Mouse (Mus musculus): Measurements from ENCODE around the gene Clic1.
A peak's percentile ranks its signal among the peaks of the same experiment; 100 is the strongest.

Clic1 gene

GRCm38 (mm10) chr17:35064951-35065947 lies 15.5 kb downstream of the Clic1 start, which contains the start of gene Ly6g6c:
Gene Ly6g6c, plus strand, starts transcription at chr17:35065388.
- peak; percentile 45 for DNase-seq (ENCODE audit: low read depth, low spot score)

DNA sequence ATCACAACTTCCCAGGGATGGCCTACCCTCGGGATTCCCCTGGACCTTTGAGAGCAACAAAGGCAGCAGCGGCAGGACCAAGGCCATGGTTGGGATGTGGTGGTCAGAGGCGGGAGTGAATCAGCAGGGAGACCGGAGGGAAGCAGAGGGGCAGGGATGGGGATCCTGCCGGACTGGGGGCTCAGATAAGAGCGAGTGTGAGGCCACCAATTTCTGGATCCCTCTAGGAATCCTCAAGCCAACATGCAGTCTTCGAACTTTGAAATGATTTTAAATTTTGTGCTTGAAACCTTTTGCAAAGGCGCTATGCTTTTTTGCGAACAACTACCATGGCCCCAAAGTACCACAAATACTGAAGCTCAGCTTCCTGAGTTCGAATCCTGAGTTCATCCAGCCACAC lies 16.3 kb downstream of the Clic1 start, which contains the start of gene Mpig6b:
Gene Mpig6b (minus strand): TSS at position 101 of the 400 bp plus-strand sequence.
- no peak for DNase-seq (ENCODE audit: low read depth, low spot score)

DNA sequence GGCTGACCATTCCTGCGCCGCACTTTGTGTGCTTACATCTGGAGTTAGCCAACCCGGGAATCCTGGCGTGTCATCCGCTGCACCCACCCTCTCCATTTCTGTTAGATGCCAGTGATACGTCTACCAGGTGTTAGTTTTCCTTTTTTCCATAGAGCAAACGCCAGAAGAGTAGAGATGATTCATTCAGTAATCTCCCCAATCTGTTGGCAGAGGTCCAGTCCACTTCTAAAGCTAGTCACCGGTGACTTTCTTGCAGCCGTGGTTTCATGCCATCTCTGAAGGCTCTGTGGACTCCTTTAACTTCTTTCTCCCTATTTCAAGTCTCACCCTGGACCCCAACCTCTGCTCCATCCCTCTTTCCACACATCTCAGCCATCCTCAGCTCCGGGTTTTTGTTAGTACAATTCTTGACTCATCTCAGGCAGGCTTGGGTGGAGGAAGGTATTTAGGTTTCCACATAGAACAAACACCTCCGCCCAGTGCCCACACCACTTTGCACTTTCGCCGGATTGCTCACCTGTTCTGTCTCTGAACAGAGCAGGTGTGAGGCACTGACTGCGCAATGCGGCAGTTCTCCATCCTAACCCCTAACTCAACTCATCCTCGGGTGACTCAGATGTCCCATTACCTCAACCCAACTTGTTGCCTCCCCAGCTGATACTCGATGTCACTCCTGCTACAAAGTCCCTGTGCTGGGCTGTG lies 18.6 kb downstream of the Clic1 start:
- peak; percentile 31 for DNase-seq (ENCODE audit: low read depth, low spot score)

- DNase-seq (ENCODE audit: low read depth, low spot score) = no peak
These were observed 20.9 kb downstream of the Clic1 start for GRCm38 (mm10) chr17:35070556-35071229.

- no peak for DNase-seq (ENCODE audit: low read depth, low spot score)
These were observed 21.7 kb downstream of the Clic1 start for GRCm38 (mm10) chr17:35071454-35071853.

GRCm38 (mm10) chr17:35074097-35074496 lies 24.3 kb downstream of the Clic1 start:
- peak; percentile 31 for DNase-seq (ENCODE audit: low read depth, low spot score)

GRCm38 (mm10) chr17:35076507-35077176 lies 26.9 kb downstream of the Clic1 start, which contains the start of gene Ly6g6e:
Gene Ly6g6e, plus strand, starts transcription at chr17:35076902.
- no peak for DNase-seq (ENCODE audit: low read depth, low spot score)

DNA sequence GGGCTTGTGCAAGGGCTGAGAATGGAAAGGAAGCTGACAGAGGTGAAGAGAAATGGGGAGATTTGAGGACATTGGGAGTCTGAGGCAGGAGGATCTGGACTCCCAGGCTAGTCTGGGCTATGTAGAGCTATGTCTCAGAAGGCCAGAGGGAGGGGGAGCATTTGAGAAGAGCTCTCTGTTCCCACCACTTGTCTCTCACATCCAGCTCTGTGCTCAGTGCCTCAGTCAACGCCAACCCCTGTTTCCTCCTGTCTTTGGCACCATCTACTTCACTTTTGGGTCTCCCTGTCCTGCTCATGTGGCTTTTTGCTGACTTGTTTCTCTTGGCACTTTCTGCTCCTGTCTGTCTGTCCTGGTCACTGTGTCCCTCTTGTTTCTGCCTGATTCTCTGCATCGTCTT lies 27.5 kb downstream of the Clic1 start:
- DNase-seq (ENCODE audit: low read depth, low spot score) = no peak

DNA sequence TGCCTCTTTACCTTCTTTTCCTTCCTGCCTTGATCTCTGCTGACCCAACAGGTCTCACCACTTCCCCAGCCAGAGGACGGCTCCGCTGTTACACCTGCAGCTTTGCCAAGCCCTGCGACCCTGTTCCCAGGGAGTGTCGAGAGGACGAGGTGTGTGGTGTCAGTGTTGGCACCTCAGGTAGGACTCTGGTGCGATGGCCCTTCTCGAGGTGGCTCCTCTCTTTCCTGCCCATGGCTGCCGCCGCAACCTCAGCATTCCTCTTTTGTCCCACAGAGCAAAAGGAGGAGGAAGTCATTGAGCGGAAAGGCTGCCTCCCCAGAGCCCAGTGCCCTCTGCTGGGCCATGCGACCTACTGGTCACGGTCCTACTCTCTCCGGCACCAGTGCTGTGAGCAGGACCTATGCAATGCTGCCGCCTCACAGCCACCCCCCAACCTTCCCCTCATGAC lies 28.0 kb downstream of the Clic1 start, which contains the start of gene Ly6g6d:
Gene Ly6g6d (minus strand): TSS at position 280 of the 448 bp plus-strand sequence.
- DNase-seq (ENCODE audit: low read depth, low spot score) = no peak

DNA sequence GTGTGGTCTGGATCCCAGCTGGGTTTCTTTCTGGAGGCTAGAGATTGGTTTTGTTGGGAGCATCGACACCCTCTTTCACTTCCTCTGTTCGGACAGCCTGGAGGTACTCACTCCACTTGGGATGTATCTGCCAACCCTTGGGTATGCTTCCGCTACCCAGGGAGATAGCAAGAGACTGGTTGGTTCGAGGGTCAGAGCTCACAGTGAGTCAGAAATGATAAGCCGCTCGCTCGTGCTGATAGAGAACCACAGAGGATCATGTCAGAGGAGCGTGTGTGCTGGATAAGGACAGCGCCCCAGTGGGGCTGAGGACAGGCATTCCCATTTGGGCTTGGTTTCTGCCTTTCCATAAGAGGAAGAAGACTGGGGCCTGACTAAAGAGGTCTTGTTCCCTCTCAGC lies 30.0 kb downstream of the Clic1 start:
- DNase-seq (ENCODE audit: low read depth, low spot score) = no peak

DNA sequence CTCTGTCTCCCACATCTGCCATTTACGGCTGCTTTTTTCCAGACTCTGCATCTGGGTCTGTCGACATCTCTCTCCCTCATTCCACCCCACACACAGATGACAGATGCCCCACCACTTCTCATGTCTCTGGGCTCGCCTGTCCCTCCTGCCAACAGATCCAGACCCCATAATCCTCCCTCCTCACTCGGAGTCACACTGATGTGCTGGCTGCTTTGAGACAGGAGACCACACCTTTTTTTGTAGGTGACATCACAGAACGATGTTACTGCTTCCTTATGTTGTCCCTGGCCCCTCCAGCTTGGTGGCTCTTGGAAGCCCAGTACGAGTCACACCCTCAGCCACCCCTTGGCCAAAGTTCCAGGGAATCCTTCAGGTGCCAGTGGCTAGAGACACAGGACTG lies 30.5 kb downstream of the Clic1 start:
- no peak for DNase-seq (ENCODE audit: low read depth, low spot score)

GRCm38 (mm10) chr17:35080710-35081109 lies 30.9 kb downstream of the Clic1 start:
- DNase-seq (ENCODE audit: low read depth, low spot score) = no peak

- no peak for DNase-seq (ENCODE audit: low read depth, low spot score)
These were observed 33.2 kb downstream of the Clic1 start for GRCm38 (mm10) chr17:35082841-35083576.

DNA sequence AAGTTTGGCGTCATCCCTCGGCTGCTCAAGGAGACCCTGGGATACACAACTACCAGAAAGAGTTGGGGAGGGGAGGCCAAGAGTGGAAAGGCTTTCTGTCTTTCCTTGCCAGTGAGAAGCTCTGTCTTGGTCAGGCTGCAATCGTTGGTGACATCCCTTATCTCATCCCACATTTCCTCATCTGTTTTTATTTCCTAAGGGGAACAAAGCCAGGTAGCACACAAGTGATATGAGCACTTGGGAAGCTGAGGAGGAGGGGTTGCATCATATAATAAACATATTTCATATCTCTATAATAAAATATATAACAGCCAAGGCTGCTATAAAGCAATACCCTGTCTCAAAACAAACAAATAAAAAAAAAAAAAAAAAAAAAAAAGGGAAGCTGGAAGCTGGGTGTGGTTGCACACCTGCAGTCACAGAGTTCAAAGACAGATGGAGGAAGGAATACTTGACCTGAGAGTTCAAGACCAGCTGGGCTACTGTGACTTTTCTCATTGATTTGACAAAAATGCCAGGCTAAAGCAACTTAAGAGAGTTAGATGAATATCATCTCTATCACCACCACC lies 34.2 kb downstream of the Clic1 start:
- DNase-seq (ENCODE audit: low read depth, low spot score) = no peak

GRCm38 (mm10) chr17:35085208-35085865 lies 35.6 kb downstream of the Clic1 start, which contains the start of gene Ly6g6f:
Gene Ly6g6f, minus strand, starts transcription at chr17:35085610.
- no peak for DNase-seq (ENCODE audit: low read depth, low spot score)

DNA sequence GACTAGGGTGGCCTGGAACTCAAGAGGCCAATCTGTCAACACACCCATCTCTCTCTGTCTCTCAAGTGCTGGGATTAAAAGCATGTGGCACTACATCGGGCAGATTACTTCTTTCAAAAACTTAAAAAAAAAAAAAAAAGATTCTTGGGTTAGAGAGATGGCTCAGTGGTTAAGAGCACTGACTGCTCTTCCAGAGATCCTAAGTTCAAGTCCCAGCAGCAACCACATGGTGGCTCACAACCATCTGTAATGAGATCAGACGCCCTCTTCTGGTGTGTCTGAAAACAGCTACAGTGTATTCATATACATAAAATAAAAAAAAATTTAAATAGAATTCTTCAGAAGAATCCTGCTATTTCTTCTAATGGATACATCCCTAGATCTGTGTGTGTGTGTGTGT lies 38.4 kb downstream of the Clic1 start:
- peak; percentile 34 for DNase-seq (ENCODE audit: low read depth, low spot score)

- DNase-seq (ENCODE audit: low read depth, low spot score) = peak; percentile 96
These were observed 39.3 kb downstream of the Clic1 start, which contains the start of gene Abhd16a for GRCm38 (mm10) chr17:35088825-35089644. Gene Abhd16a, plus strand, starts transcription at chr17:35089263.

GRCm38 (mm10) chr17:35090166-35090932 lies 40.6 kb downstream of the Clic1 start:
- DNase-seq (ENCODE audit: low read depth, low spot score) = no peak

Measured in CD4-positive helper T cell, adult 2 months (primary cell).